Mouse (Mus musculus): ENCODE data around the gene Pik3cg. TPM values are rescaled to one million over a fixed set of nuclear protein-coding genes. Genes with fewer than 3 reads are reported as not detected.
"Not testable (repeated sequence)": the region's sequence is repeated elsewhere in the genome, so short reads cannot be mapped to it uniquely, and the experiment has no call there.

Pik3cg gene
- polyA plus RNA-seq (2017; shearing (Covaris generic)) = 10 to 100 TPM; 23.1 to 24.1 TPM

DNA sequence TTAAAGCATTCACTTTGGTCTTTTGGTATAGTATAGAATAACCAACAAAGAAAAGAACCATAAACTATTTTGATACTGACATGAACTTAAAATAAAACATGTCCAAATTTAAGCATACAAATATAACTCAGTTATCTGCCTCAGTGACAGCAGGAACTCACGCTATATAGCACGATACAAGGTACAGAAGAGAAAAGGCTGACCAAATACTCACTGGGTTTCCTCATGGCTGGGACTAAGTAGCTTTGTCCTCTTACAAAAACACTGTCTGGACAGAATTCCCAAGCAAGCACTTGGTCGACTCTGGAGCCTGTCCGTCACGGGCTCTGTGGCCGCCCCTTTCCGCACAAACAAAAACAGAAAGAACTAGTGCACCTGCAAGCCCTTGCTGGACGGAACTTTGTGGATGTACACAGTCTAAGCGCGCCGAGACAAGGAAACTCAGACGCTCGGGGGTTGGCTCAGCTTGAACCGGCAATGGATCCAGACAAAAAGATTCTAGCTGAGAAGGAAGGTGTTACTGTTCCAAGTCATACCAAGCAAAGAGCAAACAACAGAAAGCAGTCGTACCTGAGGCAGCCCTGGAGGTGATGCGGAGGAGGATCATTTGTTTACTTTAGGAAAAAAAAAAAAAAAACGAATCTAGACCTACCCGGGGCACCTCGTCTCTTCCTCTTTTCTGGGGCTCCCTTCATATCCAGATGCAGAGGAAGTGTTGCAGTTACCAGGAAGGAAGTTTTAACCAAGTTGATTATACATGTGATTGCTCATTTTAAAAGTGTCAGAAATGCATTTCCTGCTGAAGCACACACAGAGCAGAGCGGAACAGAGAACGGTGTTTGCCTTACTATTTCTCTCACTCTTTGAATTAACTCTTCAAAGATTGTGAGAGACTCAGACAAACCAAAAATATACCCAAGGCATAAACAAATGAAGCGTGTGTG, at the start of gene Pik3cg:
Gene Pik3cg, minus strand, starts transcription at position 712 of the 944 bp plus-strand sequence.
- ATAC-seq = peak; percentile 77

DNA sequence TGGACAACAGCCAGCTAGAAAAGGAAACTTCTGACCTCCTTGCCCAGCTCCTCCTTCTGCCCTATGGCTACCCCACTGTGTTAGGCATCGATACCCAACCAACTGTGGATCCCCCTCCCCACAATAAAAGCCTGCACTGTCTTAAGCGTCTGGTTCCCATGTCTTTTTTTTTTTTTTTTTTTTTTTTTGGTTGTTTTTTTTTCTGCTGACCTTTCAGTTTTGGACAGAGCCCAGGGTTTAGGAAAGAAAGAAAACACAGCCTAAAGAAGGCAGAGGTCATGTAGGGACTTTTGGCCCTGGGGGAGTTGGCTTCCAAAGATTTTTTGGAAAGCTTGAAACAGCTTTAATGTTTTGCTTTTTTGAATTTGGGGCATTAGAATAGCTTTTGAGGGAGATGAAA, 40.0 kb upstream of the Pik3cg start:
- ATAC-seq = no peak

DNA sequence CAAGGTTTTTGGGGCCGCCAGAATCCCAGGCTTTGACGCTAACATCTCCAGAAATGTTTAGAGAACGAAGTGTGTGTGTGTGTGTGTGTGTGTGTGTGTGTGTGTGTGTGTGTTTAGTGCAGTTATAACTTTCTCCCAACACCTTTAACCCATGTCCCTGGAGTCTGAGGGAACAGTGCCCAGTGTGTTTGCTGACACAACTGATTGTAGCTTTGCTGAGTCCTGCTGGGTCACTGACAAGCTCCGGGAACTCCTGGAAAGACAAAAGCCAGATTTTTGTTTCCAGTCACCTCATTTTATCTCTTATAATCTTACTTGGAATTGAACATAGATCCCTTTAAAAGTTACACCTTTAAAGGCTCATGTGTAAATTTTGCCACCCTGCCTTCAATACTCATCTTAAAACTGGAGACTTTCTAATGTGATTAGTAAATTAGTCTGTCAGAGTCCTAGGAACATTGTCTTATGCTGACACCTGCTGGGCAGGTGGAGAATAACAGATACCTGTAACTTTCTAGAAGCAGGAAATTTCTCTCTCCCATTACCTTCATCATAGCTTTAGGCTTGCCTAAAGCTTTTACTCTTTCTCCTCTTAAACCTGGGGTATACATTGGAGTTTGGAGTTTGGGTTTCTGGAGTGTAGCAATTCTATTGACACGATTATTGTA, 37.2 kb upstream of the Pik3cg start:
- ATAC-seq = peak; percentile 65

DNA sequence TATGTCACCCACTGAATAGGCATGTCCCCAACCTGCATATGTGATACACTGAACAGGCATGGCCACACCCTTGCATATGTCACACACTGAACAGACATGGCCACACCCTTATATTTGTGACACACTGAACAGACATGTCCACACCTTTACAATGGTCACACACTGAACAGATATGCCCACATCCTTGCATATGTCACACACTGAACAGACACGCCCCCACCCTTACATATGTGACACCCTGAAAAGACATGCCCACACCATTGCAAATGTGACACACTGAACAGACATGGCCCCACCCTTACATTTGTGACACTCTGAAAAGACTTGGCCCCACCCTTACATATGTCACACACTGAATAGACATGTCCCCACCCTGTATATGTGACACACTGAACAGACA, 35.1 kb upstream of the Pik3cg start:
- no peak for ATAC-seq

DNA sequence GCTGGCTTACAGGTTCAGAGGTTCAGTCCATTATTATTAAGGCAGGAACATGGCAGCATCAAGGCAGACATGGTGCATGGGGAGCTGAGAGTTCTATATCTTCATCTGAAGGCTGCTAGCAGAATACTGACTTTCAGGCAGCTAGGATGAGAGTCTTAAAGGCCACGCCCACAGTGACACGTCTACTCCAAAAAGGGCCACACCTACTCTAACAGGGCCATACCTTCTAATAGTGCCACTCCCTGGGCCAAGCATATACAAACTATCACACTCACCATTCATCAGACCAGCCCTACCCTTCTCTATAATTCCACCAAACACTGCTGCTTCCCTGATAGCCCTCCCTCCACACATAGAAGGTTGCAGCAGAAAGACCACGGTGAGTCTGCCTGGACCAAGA, 30.7 kb upstream of the Pik3cg start:
- not testable (repeated sequence) for ATAC-seq

DNA sequence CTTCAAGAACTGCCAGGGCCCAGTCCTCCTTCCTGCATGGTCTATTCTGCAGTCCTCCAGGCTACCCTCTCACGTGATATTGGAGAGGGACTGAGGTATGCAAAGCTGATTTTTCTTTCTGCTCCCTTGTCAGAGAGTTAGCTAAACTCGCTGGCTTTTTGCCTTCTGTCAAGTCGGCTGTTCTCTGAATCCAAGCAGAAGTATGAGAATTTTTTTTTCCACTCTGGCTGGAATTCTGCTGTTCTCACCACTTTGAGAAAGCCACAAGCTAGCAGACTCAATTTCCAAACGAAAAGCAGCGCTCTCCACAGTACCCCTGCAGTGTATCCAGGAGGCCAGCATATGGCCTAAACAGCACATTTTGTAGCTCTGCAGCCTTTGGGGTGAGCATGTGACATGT, 30.0 kb upstream of the Pik3cg start:
- no peak for ATAC-seq

DNA sequence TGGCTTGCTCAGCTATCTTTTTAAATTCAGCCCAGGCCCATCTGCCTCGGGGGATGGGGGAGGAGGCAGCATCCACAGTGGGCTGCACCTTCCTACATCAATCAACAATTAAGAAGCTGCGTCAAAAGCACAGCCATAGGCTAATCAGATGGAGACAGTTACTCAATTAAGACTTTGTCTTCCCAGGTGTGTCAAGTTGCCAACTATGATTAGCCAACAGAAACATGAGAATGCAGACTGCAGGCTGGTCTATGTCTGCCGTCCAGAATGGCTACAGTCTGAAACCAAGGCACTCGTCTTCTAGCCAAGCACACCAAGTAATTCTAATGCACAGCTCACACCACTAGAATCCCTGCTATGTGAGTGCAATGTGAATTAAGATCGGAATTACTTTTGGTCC, 29.4 kb upstream of the Pik3cg start:
- ATAC-seq = no peak

DNA sequence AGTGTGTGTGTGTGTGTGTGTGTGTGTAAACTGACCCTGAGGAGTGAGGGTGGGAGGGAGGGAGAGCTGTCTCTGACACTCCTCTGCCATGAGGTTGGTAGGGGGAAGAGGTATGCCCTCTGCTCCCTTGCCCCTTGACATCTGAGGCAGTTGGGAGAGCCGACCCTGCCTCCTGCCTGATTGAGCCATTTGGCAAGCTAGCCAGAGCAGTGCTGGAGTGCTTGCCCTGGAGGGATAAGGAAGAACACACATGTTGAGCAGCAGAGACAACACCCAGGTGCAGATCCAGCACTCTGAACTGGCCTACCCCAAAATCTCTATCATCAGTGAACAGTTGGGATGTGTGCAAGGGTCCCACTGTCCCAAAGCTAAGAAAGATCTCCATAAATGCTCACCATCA, 28.7 kb upstream of the Pik3cg start:
- ATAC-seq = no peak

DNA sequence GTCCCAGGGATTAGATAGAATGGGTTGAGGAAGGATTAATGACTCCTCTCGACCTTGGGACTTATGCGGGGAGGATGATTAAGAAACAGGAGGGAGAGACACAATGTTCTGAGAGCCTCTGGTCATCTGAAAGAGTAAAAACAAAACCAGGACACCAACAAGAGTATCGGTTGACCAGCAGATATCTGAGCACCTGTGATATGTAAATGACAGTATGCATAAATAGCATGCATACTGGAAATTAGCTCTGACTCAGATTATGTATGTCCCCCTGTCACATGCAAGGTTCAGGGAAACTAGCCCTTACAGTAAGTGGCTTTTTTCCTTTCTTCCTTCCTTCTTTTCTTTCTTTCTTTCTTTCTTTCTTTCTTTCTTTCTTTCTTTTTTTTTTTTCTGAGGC, 28.0 kb upstream of the Pik3cg start:
- ATAC-seq = no peak

DNA sequence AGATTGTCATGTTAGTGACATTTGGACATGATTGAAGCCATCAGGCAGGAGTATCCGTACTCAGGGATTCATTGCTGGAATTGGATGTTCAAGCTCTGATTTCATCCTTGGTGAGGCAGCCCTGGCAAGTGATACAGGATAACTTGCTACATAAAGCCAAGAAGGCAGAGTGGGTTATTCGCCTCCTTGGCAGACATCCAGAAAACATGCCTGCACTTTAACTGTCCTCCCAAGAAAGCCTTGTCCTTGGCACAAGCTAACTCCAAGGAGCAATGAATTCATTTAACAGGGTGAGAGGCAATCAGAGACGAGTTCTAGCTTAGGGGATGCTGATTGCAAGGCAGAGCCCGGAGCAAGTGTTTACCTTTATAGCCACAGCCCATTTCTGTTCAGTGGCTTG, 25.4 kb upstream of the Pik3cg start:
- ATAC-seq = no peak

DNA sequence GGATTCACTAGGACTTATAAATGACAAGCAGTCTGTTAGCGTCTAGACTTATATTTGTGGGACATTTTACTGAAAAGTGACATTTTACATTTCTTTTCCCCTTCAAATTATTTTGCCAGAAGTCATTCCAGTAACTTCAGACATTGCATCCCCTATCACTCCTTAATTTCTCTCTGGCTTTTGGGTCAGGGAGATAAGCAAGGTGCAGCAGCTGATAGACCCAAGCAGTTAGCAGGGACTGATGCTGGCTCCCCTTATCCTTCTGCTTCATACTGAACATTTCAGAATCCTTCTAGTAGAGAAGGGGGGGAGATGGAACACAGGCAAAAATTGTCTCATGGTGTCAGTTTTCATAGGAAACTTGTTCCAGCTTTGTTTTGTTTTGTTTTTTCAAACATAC, 22.9 kb upstream of the Pik3cg start:
- ATAC-seq = no peak

DNA sequence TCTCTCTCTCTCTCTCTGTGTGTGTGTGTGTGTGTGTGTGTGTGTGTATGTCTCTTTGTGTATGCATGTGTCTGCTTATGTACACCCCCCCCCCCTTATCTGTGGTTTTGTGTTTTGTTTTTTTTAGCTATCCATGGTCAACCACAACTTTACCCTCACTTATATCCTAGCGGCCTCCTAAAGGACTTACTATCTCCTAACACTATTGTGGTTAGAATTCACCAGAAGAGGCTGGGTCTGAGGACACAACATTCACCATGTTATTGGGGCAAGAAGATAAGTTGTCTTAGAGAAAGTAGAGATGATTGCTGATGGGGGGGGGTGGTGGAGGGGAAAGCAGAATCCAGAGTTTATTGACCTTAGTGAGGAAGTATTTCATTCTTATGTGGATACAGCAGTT, 15.2 kb upstream of the Pik3cg start:
- ATAC-seq = no peak

DNA sequence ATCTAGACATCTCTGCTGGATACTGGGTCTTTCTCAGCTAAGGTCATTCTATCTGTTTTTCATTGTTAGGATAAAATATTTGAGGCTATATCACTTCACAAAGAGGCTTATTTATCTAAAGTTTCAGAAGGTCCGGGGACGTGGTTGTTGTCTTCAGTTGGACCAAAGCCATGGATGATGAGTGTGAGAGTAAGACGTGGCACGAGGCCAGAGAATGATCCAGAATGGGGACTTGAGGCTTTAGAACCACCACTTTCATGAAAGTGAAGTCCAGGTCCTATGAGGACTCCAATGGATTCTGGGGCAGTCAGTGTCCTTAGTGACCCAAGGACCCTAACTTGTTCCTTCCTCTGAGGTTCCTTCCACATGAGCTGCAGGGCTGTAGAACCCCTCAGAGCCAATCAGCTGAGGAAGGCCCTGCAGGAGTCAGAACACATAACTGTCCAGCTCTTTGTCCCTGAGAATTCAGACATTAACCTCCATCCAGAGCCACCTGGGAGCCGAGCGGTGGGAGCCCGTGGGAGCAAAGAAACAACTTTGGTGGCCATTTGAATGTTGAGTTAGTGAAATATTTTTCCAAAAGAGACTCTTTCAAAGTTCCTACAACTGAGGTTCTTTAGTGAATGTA, 14.4 kb upstream of the Pik3cg start:
- no peak for ATAC-seq

DNA sequence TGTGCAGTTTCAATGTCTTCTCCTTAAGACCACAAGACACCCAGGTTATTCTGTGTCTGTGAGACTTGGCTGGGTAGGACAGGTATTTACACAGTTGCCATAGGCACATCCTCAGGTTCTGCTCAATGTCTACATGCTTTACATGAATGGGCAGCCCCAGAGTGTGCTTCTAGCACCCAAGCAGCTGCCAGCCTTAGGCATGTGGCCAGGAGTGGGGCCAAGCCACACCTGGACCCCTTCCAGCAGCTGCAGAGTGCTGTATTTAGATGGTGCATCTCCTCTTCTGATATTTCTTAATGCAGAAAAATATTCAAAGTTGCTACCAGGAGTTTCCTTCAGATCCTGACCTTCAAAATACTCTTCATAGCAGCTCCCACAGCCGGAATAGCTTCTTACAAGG, 11.9 kb upstream of the Pik3cg start:
- ATAC-seq = no peak

DNA sequence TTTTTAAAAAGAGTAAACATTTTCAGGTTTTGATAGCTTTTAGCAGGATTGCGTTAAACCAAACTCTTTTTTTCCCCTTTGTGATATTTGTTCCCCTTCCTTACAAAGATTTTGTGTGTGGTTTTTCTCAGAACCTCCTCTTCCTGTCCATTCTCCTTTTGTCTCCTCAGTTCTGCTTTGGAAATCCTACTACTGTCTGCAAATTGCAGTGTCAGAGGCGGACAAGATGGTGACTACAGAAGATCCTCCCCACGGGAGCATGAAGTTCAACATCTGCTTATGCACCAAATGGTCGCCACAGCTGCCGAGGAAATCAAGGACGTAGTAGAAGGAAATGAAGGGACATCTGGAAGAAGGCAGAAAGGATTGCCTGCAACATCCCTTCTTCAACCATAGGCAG, 6.7 kb upstream of the Pik3cg start:
- ATAC-seq = no peak

DNA sequence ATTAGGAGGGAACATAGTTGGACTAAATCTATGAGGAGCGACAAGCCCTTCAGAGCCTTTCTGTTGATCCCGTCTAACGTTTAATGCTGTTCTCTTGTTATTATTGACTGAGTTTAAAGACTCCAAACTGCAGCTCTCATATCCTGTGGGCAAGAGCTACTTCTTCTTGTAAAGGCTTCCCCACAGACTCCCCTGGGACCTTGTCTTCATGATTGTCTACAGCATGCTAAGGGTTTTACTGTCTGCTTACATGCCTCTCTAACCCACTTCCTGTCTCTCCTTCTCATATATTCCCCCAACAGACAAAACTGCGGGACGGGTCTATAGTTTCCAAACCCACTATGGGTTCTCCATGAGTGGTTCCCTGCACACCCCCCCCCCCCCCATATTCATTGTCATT, 4.2 kb upstream of the Pik3cg start:
- ATAC-seq = no peak

DNA sequence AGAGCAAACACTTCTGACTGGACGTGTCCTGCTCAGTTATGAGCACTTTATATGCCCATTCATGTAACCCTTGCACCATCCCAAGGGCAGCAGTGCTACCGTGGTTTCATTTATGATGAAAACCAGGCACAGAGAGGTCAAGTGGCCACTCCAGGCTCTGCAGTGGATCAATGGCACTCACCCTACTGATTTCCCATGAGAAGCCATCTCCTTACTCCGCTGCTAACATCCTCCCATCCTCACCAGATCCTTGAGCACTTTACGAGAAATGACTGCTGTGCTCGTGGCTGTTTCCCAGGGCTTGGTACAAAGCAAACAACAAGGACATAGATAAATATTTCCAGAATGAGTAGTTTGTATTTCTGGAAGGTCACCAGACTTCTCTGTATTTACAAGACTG, 3.7 kb upstream of the Pik3cg start:
- no peak for ATAC-seq

DNA sequence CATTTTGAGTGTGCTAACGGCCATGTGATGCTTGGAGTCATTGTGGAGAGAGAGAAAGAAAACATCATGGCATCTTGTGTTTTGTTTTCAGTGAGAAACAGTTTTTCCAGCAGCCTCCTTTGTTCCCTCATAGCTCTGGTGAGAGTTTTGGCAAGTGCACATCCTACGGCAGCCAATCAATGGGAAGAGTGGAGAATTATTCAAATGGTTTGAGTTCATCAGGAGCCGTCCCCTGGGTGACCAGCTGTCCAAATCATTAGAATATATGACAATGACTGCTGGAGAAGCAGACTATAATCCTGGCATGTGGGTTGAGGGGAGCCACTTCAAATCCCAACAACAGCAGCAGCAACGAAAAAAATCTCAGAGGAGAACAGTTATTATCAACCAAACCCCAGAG, 2.8 kb upstream of the Pik3cg start:
- no peak for ATAC-seq

DNA sequence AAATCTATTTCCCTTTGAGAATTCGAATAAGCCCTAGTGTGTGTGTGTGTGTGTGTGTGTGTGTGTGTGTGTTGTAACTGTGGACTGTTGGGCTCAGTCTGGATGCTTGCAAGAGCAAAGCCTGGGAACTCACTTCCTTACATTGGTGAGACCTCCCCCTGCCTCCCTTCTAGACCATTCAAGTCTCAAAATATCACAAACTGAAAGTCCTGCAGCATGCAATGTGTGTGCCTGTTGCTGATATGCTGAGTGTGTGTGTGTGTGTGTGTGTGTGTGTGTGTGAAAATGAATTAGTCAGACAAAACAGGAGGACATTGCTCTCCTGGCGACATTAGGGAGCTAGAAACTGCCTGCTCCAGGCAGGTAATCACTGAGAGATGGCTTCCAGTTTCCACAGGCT, 492 bp upstream of the Pik3cg start:
- peak; percentile 11 for ATAC-seq

DNA sequence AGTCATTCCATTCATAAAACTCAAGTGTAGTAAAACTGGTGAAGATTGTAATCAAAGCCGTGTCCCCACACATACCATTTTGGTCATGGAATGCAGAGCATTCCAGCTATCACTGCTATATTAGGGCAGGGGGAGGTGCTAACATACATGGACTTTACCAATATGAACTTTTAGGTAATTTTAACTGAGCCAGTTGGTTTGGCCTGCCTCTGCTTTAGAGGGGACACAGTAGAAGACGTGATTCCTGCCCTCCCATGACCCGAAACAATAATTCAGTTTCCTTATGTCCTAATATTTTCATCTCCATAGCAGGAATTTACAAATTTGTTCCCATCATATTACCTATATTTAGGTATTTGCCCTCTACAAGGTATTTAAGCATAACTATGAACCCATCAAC, 1.3 kb downstream of the Pik3cg start:
- no peak for ATAC-seq

DNA sequence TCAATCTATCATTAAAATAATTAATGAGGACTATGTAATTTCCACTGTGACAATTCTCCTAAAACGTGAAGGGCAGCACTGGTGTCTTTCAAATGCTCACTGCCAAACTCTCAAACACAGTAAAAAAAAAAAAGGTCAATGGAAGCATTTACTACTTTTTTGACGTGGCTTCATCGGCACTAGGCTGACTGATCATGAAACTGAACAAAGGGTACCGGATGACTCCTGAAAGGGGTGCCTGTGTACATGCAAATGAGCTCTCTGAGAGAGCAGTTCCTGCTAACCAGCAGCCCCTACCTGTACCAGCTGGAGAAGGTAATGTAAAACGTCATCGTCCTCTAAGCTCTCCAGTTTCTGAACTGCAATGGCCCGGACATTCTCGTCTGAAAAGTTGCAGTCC, 4.8 kb downstream of the Pik3cg start:
- peak; percentile 74 for ATAC-seq

DNA sequence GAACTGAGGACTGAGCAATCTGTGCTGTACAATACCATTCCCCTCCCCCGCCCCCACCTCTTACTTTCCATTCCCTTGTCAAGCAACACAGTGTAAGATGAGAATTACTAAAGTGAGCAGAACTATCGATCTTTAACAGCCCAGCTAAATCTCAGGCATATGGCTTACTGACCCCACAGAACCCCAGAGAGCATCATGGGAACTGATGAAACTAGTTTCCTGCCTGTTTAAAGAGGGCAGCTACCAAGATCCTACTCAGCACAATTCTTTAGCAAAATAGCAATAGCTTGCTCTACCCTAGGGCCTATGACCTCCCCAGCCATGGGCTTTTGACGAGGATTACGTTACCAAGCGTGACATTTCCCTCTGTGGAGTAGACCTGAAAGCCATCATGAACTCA, 5.9 kb downstream of the Pik3cg start:
- no peak for ATAC-seq

DNA sequence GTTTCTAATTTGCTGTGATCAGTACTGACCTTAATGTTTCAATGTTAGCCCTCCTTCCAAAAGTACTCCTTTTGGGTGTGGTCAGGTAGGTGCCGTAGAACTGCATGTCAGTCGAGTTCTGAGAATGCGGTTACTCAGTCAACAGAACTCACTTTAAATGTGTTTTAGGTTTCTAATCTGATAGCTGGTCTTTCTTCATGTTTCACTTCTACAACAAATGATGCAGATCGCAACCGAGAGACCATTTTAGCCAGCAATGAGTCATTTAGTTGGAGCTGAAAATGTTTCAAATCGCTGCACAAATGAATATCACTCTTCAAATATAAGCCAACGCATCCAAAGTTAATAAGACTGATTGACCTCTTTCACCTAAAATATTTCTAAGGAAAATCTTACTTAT, 6.5 kb downstream of the Pik3cg start:
- no peak for ATAC-seq

DNA sequence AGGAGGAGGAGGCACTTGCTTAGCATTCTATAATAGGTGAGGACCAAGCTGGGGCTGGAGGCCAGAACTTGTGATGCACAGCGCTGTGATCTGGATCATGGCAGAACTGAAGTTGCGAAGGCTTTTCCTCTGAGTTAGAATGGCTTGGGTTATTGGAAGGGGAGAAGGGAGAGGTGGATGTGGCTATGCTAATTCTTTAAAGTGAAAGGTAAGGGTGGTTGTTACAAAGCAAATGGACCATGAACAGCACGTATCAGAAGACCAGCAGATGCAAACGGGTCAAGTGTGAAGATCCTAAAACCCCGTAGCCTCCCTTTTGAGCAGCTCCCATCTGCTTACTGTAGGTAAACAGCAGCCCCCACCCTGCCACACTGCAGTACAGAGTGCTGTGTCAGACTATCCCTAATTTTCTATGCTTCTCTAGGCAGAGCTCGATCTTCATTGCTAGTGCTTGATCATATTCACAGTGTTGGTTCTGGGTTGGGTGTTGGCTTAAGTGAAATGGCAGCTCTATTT, 7.3 kb downstream of the Pik3cg start:
- no peak for ATAC-seq

Measured in activated CD4-positive, CD25-positive, alpha-beta regulatory T cell, adult 4 months (primary cell).